Mouse (Mus musculus): Measurements from ENCODE around the gene Olfr1412. TPM values are rescaled to one million over a fixed set of nuclear protein-coding genes. Genes with fewer than 3 reads are reported as not detected.

Gene Olfr1412
- not detected for polyA plus RNA-seq (2017; shearing (Covaris generic))

- no peak for ATAC-seq
These were observed at the start of gene Olfr1412 for GRCm38 (mm10) chr1:92585479-92585878. Gene Olfr1412, plus strand, starts transcription at chr1:92585779.

DNA sequence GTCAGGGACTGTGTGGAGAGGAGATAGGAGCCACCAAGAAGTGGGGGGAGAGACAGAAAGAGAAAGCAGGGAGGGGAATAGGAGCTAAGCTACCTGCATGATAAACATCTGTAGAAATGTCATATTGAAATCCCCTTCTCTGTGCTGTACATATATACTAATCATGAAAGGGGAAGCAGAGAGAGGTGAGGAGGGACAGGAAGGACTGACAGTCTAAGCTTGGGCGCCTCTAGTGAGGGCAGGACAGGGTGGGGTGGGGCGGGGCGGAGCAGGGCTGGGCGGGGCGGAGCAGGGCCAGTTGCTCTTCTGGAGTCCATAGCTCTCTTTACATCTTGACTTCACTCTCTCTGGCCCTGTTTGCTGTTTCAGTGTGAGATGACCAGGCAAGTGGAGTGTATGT lies 48.6 kb upstream of the Olfr1412 start:
- no peak for ATAC-seq

DNA sequence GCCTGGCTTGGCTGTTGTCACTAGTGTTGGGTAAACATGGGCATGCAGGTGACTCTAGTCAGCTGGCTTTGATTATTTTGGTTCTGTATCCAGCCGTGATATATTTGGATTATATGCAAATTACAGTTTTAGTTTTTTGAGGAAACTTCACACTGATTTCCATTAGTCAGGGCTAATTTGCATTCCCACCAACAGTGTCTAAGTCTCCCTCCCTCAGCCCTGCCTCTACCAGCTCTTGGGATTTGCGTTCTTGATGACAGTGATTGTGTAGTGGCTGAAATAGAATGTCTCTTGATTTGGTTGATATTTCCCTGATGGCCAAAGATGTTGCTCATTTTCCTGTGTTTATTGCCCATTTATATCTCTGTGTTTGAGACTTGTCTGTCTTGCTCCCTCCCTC lies 46.5 kb upstream of the Olfr1412 start:
- no peak for ATAC-seq

DNA sequence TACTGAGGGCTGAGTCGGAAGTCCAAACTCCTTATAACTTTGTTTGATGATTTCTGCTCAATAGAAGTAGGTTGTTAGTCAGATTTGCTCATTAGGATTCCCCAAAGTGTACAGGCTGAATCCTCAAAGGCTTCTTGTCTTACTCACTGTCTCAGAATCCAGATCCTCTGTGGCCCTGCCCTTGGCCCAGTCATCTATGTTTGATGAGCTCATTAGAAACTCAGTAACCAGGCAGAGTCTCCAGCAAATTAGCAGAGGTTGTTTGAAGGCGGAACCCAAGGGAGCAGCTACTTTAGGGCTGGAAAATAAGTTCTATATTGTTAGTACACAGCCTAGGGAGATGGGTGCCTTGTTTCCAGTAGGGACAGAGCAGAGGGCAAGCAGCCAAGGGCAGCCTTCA lies 39.6 kb upstream of the Olfr1412 start:
- ATAC-seq, result no peak

DNA sequence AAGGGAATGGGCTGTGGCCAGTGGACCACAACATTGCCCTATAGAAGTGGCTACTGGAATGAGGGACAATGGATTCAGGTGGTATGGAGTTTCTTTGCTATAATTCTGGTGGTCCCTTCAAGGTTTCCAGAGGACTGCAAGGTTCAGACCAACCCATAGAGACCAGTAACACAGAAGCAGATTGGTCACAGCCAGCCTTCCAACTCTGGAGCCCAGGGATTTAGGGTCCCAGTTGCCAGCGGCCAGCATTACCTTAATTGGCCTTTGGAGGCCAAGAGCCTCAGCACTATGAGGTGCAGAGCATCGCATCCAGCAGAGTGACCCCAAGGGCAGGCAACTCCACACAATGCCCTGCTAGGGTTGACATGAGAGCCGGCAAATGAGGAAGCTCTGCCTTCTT lies 14.6 kb upstream of the Olfr1412 start, which contains the start of gene Olfr1413:
Olfr1413 (plus strand) TSS at position 301 of the 400 bp plus-strand sequence.
- ATAC-seq, result no peak

GRCm38 (mm10) chr1:92594111-92594510 lies 8.5 kb downstream of the Olfr1412 start, which contains the start of gene Olfr1411:
Gene Olfr1411, plus strand, starts transcription at chr1:92594411.
- no peak for ATAC-seq

- ATAC-seq, result no peak
These were observed 10.4 kb downstream of the Olfr1412 start for GRCm38 (mm10) chr1:92596019-92596418.

- ATAC-seq, result no peak
These were observed 19.9 kb downstream of the Olfr1412 start, which contains the start of gene Olfr1410 for GRCm38 (mm10) chr1:92605482-92605881. Gene Olfr1410, plus strand, starts transcription at chr1:92605782.

GRCm38 (mm10) chr1:92607711-92608110 lies 22.1 kb downstream of the Olfr1412 start:
- no peak for ATAC-seq

DNA sequence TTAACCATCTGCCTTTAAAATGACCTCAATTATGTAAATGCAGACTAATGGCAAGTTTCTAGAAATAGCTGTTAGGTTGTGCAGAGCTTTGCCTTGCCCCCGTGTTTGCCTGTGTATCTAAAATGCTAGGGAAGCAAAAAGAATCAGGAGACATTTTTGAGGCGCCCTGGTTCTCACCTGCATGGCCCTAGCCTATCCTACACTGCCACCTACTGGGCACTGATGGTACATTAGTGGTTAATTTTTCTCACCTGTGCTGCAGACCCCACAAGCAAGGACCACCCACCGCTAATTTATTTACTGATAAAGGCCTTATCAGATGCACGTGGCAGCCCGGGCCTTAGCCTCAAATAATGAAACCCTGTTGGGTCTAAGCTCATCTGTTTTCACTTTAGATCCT lies 25.4 kb downstream of the Olfr1412 start:
- peak; percentile 57 for ATAC-seq

GRCm38 (mm10) chr1:92613175-92613574 lies 27.6 kb downstream of the Olfr1412 start:
- no peak for ATAC-seq

GRCm38 (mm10) chr1:92614516-92614915 lies 28.9 kb downstream of the Olfr1412 start:
- ATAC-seq, result no peak

DNA sequence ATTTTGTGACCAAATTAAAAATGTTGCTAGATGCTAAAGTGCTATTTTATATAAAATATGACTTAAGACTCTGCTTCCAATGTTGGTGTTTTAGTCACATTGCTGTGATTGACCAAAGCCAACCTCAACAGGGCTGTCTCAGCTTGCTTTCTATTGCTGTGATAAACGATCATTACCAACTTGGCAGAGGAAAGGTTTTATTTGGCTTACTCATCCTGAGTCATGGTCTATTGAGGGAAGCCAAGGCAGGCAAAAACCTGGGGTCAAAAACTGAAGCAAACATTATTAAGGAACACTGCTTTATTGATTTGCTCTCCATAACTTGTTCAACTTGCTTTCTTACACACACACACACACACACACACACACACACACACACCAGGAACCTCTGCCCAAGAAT lies 30.5 kb downstream of the Olfr1412 start:
- ATAC-seq, result no peak

DNA sequence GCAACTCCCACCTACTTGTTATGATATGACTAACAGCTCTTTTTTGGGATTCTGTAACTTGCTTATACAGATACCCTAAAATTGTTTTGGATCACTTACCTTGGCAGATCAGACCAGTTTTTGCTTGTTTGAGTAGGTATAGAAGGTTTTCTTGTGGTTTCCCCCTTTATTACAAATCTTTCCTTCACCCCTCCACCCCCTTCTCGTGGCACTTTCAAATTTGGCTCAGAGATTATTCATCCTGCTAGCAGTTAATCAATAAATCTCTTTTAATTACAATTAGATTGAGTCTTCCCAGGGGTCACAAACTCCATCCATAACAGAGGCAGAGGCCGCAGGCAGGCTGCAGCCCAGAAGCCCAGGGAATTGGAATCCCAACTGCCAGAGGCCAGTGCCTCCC lies 31.9 kb downstream of the Olfr1412 start, which contains the start of gene Olfr12:
Olfr12 (plus strand) TSS at position 301 of the 400 bp plus-strand sequence.
- no peak for ATAC-seq

DNA sequence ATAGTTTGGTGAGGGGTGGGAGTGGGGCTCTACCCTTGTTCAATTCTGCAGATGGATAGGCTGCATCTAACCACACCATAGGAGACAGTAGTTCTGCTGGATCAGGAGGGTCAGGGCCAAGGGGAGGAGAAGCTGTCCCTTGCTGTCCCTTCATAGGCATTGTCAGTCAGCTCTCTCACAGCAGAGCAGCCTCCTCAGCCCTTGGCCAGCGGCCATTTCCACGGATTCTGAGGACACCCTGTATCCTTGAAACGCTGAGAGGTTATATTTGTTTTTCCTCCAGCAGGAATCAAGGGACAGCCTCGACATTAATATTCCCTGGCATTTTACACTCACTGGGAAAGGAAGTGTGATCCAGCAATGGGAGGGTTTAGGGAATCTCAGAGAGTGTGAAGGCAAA lies 32.8 kb downstream of the Olfr1412 start:
- no peak for ATAC-seq

- ATAC-seq, result no peak
These were observed 42.6 kb downstream of the Olfr1412 start for GRCm38 (mm10) chr1:92628227-92628626.

GRCm38 (mm10) chr1:92632196-92632595 lies 46.6 kb downstream of the Olfr1412 start:
- ATAC-seq, result no peak

- ATAC-seq, result peak; percentile 80
These were observed 47.4 kb downstream of the Olfr1412 start for GRCm38 (mm10) chr1:92632948-92633347.

GRCm38 (mm10) chr1:92633726-92634125 lies 48.1 kb downstream of the Olfr1412 start:
- no peak for ATAC-seq

DNA sequence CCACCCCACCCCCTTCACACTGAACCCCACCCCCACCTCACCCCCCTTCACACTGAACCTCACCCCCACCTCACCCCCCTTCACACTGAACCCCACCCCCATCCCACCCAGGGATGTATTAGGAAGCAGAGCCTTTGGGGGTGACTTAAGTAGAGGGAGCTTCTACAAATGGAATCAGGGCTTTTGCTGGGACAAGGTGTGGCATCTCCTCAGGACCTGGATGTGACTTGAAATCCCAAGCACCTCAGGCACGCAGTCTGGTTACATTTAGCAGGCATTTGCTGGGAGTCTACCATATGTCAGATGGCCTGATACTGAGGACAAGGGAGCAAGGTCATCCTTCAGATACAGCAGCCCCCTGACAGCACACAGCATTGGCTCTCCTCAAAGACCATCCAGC lies 49.0 kb downstream of the Olfr1412 start:
- ATAC-seq, result no peak

DNA sequence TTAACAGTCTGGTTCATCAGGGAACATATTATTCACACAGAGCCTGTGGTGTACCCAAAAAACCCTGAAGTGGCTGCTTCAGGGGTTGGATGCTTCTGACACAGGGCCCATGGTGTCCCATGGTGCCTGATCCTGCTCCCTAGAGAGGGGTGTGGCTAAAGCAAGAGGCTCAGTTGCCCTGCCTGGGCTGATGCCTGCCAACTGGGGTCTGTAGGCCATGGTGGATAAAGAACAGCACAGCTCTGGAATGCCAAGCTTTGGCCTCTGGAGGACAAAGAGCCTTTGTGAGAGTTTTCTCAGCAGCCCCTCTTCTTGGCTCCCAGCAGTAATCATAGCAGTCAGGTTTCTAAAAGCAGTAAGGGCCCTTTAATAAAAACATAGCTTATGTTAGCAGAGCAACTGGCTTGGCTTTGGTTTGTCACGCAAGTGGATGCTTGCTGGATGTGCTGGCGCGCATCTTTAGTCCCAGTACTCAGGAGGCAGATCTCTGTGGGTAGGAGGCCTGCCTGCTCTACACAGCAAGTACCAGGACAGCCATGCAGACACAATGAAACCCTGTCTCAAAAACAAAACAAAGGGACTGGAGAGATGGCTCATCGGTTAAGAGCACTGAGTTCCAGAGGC lies 49.5 kb downstream of the Olfr1412 start:
- no peak for ATAC-seq

GRCm38 (mm10) chr1:92636015-92636414 lies 50.4 kb downstream of the Olfr1412 start:
- no peak for ATAC-seq

- ATAC-seq, result no peak
These were observed 51.1 kb downstream of the Olfr1412 start for GRCm38 (mm10) chr1:92636676-92637075.

DNA sequence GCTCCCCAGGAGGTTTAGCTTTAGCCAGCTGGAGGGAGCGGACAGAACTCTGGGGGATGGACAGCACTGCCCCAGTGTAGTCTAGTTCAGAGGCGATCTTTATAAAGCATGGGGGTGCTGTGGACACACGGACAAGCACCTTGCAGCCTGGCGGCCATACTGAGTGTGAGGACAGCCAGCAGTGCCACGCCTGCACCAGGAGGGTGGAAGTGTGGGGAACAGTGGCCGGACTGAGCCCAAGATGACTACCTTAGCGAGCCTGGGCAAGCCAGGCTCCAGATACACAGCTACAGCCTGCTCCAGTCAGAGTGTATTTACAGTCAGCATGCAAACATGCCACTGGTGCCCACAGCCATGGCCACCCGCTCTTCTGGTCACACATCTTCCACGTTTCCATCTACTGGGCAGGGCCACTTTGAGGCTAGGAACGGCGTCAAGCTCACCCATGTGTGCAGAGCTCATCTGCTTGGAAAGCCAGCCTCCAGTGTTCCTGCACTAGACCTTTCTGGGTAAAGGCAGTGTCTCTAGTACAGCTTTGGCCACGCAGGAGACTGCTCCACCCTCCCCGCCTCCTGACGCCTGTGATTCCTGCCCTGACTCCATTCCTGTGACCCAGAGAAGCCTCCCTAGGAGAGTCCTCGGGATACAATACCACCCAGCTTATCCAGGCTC lies 52.1 kb downstream of the Olfr1412 start:
- ATAC-seq, result no peak

Measured in activated CD4-positive, CD25-positive, alpha-beta regulatory T cell, adult 4 months (primary cell).